24 mouse cellular contexts compared by ENCODE assay signal in the genomic region with DNA sequence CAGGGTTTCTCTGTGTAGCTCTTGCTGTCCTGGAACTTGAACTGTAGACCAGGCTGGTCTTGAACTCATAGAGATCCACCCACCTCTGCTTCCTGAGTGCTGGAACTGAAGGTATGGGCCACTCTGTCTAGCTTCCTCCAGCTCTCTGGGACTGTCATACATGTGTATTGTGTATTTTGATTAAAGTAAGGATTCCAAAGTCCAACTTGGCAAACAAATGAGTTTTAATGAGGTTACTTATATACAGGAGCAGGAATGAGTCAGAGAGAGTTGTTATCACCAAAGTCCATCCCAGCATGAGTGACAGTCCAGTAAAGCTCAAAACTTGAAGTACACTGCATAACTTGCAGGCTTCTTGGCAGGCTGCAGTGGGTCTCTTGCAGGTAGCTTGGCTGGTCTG. TPM values are rescaled to one million over a fixed set of nuclear protein-coding genes. Genes with fewer than 3 reads are reported as not detected.
"Had no signal": no experiment of that assay in that cellular context is flagged by ENCODE, and none has a peak within 500 bp of the region (broad histone marks: within the 10 kb centered on the region; RNA-seq: fewer than 3 reads in every experiment).

No protein-coding gene starts in this region.

- ATAC-seq: lung, postnatal 0 days; midbrain, embryonic 15.5 days had no signal

- H3K27ac ChIP-seq: layer of hippocampus, adult 2 months; left cerebral cortex, adult 2 months; liver, embryonic 13.5 days; macrophage; midbrain, embryonic 12.5 days; midbrain, embryonic 15.5 days; neural tube, embryonic 12.5 days; neural tube, embryonic 15.5 days had no signal

- H3K9me3 ChIP-seq: liver, embryonic 13.5 days; midbrain, embryonic 12.5 days; midbrain, embryonic 15.5 days; neural tube, embryonic 12.5 days; neural tube, embryonic 15.5 days had no signal

- H3K4me2 ChIP-seq: liver, embryonic 13.5 days; lung, embryonic 14.5 days; midbrain, embryonic 12.5 days; midbrain, embryonic 15.5 days; neural tube, embryonic 12.5 days; neural tube, embryonic 15.5 days had no signal

- DNase-seq: kidney, adult 18-20 months; kidney, adult 9 months; kidney, postnatal 14 days; kidney, postnatal 4 days; layer of hippocampus, postnatal 36 days; liver, embryonic 13.5 days; lung, embryonic 14.5 days; right cerebral cortex, adult 18-20 months; right cerebral cortex, postnatal 14 days; right cerebral cortex, postnatal 4 days; spleen, adult 18-20 months; thymus, postnatal 25 days had no signal

- H3K27me3 ChIP-seq: liver, embryonic 13.5 days; midbrain, embryonic 12.5 days; midbrain, embryonic 15.5 days; neural tube, embryonic 12.5 days; neural tube, embryonic 15.5 days had no signal

- H3K9ac ChIP-seq: liver, embryonic 13.5 days; lung, embryonic 14.5 days; midbrain, embryonic 12.5 days; midbrain, embryonic 15.5 days; neural tube, embryonic 12.5 days; neural tube, embryonic 15.5 days had no signal

- H3K4me3 ChIP-seq: layer of hippocampus, adult 2 months; left cerebral cortex, adult 2 months; liver, embryonic 13.5 days; midbrain, embryonic 12.5 days; midbrain, embryonic 15.5 days; neural tube, embryonic 12.5 days; neural tube, embryonic 15.5 days had no signal

- H3K36me3 ChIP-seq: liver, embryonic 13.5 days; midbrain, embryonic 12.5 days; midbrain, embryonic 15.5 days; neural tube, embryonic 12.5 days; neural tube, embryonic 15.5 days had no signal

RNA-seq across cellular contexts. Expression of a gene that starts 17.0 kb away (rescaled TPM):
- polyA plus RNA-seq: limb, embryonic 11.5 days; liver, adult 2 months; liver, embryonic 13.5 days; liver, embryonic 16.5 days; lung, embryonic 14.5 days; lung, postnatal 0 days; macrophage; midbrain, embryonic 12.5 days; midbrain, embryonic 15.5 days; thymus, postnatal 0 days had no signal
